8 mouse cellular contexts compared by ENCODE assay signal in genomic region chr9:79716496-79716895, GRCm38 (mm10). TPM values are rescaled to one million over a fixed set of nuclear protein-coding genes. Genes with fewer than 3 reads are reported as not detected.
A peak's percentile ranks its signal among the peaks of the same experiment; 100 is the strongest.
DNase-seq lines count a peak whose midpoint lies in the region; ATAC-seq and TF ChIP-seq lines count a peak whose summit lies in the region.

No protein-coding gene starts in this region.

- peaks cover 13% of the 10 kb centered on the region for H3K27me3 ChIP-seq in hindbrain, embryonic 16.5 days (replicated peaks; ENCODE audit: control insufficient read depth, insufficient read depth, low read length)
- H3K27me3 ChIP-seq in neural tube, embryonic 12.5 days (replicated peaks): peaks cover 28% of the 10 kb centered on the region

- peak; percentile 20 for DNase-seq in adrenal gland, postnatal 14 days
- no peak for DNase-seq in adrenal gland, adult 2 months
- DNase-seq in left cerebral cortex, adult 2 months (ENCODE audit: extremely low spot score in 1 of 2, low spot score in 2 of 2): no peak
- no peak for DNase-seq in left cerebral cortex, postnatal 10 days (ENCODE audit: extremely low spot score in 1 of 2, low spot score in 2 of 2)
- DNase-seq in layer of hippocampus, adult 9-11 months: no peak
- DNase-seq in B cell, adult 2 months: no peak

- peaks cover 25% of the 10 kb centered on the region for H3K4me1 ChIP-seq in hindbrain, embryonic 16.5 days (ENCODE audit: control insufficient read depth, insufficient read depth, low read depth, low read length)
- H3K4me1 ChIP-seq in neural tube, embryonic 12.5 days: peaks cover 37% of the 10 kb centered on the region

- H3K4me2 ChIP-seq in hindbrain, embryonic 16.5 days (ENCODE audit: low read length): peak overlapping the region; percentile 85
- H3K4me2 ChIP-seq in neural tube, embryonic 12.5 days (replicated peaks): peak overlapping the region; percentile 97

- H3K9ac ChIP-seq in hindbrain, embryonic 16.5 days (ENCODE audit: low read depth, low read length): no peak overlapping the region
- no peak overlapping the region for H3K9ac ChIP-seq in neural tube, embryonic 12.5 days

- no peak overlapping the region for H3K27ac ChIP-seq in left cerebral cortex, adult 2 months
- no peak overlapping the region for H3K27ac ChIP-seq in hindbrain, embryonic 16.5 days (ENCODE audit: low read depth, low read length)
- H3K27ac ChIP-seq in neural tube, embryonic 12.5 days: no peak overlapping the region

- TF ChIP-seq CTCF in left cerebral cortex, adult 2 months (IDR thresholded peaks at IDR 0.05): no peak

- no peaks in the 10 kb centered on the region for H3K36me3 ChIP-seq in hindbrain, embryonic 16.5 days (ENCODE audit: control insufficient read depth, insufficient read depth, low read length)
- H3K36me3 ChIP-seq in neural tube, embryonic 12.5 days: no peaks in the 10 kb centered on the region

- 0 out of 2 replicates have a peak overlapping the region, but pooled peaks have one; percentile 26 for H3K4me3 ChIP-seq in left cerebral cortex, adult 2 months
- peak overlapping the region; percentile 33 for H3K4me3 ChIP-seq in hindbrain, embryonic 16.5 days (ENCODE audit: low read length)
- 0 out of 2 replicates have a peak overlapping the region, but pooled peaks have one; percentile 54 for H3K4me3 ChIP-seq in neural tube, embryonic 12.5 days

- 35% methylated on average over 5 of the region's 5 CpGs for WGBS in hindbrain, embryonic 16.5 days
- WGBS in neural tube, embryonic 12.5 days: 39% methylated on average over 5 of the region's 5 CpGs

- intact Hi-C loops in left cerebral cortex, adult 2 months (cut with DNase I): loop anchor here (10.0 kb wide), 1 partner anchor 322 kb away; no protein-coding TSS in a partner anchor
- intact Hi-C loops in left cerebral cortex, postnatal 10 days (cut with DNase I): loop anchor here (5.0 kb wide), 2 partner anchors 669 to 929 kb away; no protein-coding TSS in a partner anchor

- no peaks in the 10 kb centered on the region for H3K9me3 ChIP-seq in hindbrain, embryonic 16.5 days (ENCODE audit: control insufficient read depth, low read length)
- H3K9me3 ChIP-seq in neural tube, embryonic 12.5 days: no peaks in the 10 kb centered on the region

- no peak for ATAC-seq in hindbrain, embryonic 16.5 days
- no peak for ATAC-seq in neural tube, embryonic 12.5 days (ENCODE audit: low FRiP score, low read depth)

RNA-seq across cellular contexts. Expression of gene Col12a1, which starts 2.1 kb away (rescaled TPM):
- 28.3 and 29.5 TPM in 2 replicates for total RNA-seq in adrenal gland, postnatal 14 days (2021)
- total RNA-seq in adrenal gland, adult 2 months (2021): 10 to 100 TPM; 10.7 to 17.1 TPM
- 8.2 and 8.3 TPM in 2 replicates for polyA plus RNA-seq in adrenal gland, adult 2 months (2012; rRNA removed)
- total RNA-seq in left cerebral cortex, adult 2 months (2021): 1 to 10 TPM; 6.3 to 7.4 TPM
- 1 to 10 TPM; 8.1 to 8.6 TPM for total RNA-seq in left cerebral cortex, postnatal 10 days (2021)
- 7.4 and 10.4 TPM in 2 replicates for polyA plus RNA-seq in hindbrain, embryonic 16.5 days (2015; fragmentation: Nextera tagmentation; extraction: Ambion mirVana)
- 19.2 and 19.9 TPM in 2 replicates for polyA plus RNA-seq in neural tube, embryonic 12.5 days (2016; fragmentation: Nextera tagmentation; extraction: Ambion mirVana)

RNA-seq across cellular contexts. Expression of gene Cox7a2, which starts 43.2 kb away (rescaled TPM):
- total RNA-seq in adrenal gland, postnatal 14 days (2021): 462 and 474 TPM in 2 replicates
- total RNA-seq in adrenal gland, adult 2 months (2021): 100 to 1,000 TPM; 284 to 423 TPM
- 71.5 and 75.3 TPM in 2 replicates for polyA plus RNA-seq in adrenal gland, adult 2 months (2012; rRNA removed)
- total RNA-seq in left cerebral cortex, adult 2 months (2021): 100 to 1,000 TPM; 343 to 356 TPM
- 100 to 1,000 TPM; 387 to 397 TPM for total RNA-seq in left cerebral cortex, postnatal 10 days (2021)
- 783 and 904 TPM in 2 replicates for polyA plus RNA-seq in hindbrain, embryonic 16.5 days (2015; fragmentation: Nextera tagmentation; extraction: Ambion mirVana)
- 689 and 719 TPM in 2 replicates for polyA plus RNA-seq in neural tube, embryonic 12.5 days (2016; fragmentation: Nextera tagmentation; extraction: Ambion mirVana)
